Mouse (Mus musculus): ENCODE measurements around the gene Specc1l. TPM values are rescaled to one million over a fixed set of nuclear protein-coding genes. Genes with fewer than 3 reads are reported as not detected.
A peak's percentile ranks its signal among the peaks of the same experiment; 100 is the strongest.

The Specc1l gene
- polyA plus RNA-seq, 1 experiment from 2014 or later: 40.3 TPM

DNA sequence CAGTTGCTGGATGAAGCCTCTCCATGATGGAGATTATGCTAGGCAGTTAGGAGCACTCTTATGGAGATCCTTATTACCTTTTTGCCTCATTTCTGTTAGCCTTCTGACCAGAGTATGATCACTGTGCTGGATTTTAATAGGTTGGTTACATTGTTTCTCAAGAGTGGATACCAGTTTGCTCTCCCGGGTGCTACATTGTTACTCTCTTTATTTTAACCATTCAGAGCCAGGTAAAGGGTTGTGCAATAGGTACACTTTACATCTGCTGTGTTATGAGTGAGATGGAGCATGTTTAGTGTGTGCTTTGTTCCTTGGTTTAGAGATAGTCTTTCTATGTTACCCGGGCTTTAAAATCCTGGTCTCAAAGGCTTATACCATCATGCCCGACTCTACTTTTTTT, 24.3 kb downstream of the Specc1l start:
- Histone ChIP-seq H3K27me3 (replicated peaks; ENCODE audit: insufficient read depth, low read length) (no peaks in the 10 kb centered on the region), H3K4me1 (ENCODE audit: insufficient read depth, low read depth, low read length) (no peaks in the 10 kb centered on the region), H3K9ac (replicated peaks; ENCODE audit: low read depth) (no peak overlapping the region), H3K27ac (ENCODE audit: low read length) (no peak overlapping the region), H3K36me3 (ENCODE audit: insufficient read depth, low read length) (peaks cover 1% of the 10 kb centered on the region; the same call in 1 of the 2 replicates), H3K4me3 (ENCODE audit: low read depth, low read length) (no peak overlapping the region), H3K9me3 (ENCODE audit: low read length) (no peaks in the 10 kb centered on the region), H3K4me2 (replicated peaks; ENCODE audit: low read depth, low read length) (no peak overlapping the region)
- WGBS: 69% methylated on average over 3 of the region's 3 CpGs
- DNase-seq (ENCODE audit: low spot score) (no peak), ATAC-seq (no peak)
- no peak for TF ChIP-seq CTCF (IDR thresholded peaks at IDR 0.05)
- no peak for TF ChIP-seq EP300 (IDR thresholded peaks at IDR 0.05)

DNA sequence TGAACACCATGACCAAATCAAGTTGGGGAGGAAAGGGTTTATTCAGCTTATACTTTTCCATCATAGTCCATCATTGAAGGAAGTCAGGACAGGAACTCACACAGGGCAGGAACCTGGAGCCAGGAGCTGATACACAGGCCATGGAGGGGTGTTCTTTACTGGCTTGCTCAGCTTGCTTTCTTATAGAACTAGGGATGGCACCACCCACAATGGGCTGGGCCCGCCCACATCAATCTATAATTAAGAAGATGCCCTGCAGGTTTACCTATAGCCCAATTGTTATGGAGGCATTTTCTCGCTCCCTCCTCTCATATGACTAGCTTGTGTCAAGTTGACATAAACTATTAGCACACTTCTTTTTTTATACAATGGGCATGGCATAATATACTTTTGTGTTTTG, 25.3 kb downstream of the Specc1l start:
- TF ChIP-seq EP300 (IDR thresholded peaks at IDR 0.05) (no peak), CTCF (IDR thresholded peaks at IDR 0.05) (no peak)
- Histone ChIP-seq H3K4me3 (ENCODE audit: low read depth, low read length) (no peak overlapping the region), H3K27ac (ENCODE audit: low read length) (no peak overlapping the region), H3K9me3 (ENCODE audit: low read length) (no peaks in the 10 kb centered on the region), H3K9ac (replicated peaks; ENCODE audit: low read depth) (no peak overlapping the region), H3K27me3 (replicated peaks; ENCODE audit: insufficient read depth, low read length) (no peaks in the 10 kb centered on the region), H3K4me1 (ENCODE audit: insufficient read depth, low read depth, low read length) (no peaks in the 10 kb centered on the region), H3K36me3 (ENCODE audit: insufficient read depth, low read length) (peaks cover 6% of the 10 kb centered on the region; the same call in 1 of the 2 replicates), H3K4me2 (replicated peaks; ENCODE audit: low read depth, low read length) (no peak overlapping the region)
- no peak for DNase-seq (ENCODE audit: low spot score)
- 91% methylated on average over 2 of the region's 2 CpGs for WGBS
- ATAC-seq: no peak

DNA sequence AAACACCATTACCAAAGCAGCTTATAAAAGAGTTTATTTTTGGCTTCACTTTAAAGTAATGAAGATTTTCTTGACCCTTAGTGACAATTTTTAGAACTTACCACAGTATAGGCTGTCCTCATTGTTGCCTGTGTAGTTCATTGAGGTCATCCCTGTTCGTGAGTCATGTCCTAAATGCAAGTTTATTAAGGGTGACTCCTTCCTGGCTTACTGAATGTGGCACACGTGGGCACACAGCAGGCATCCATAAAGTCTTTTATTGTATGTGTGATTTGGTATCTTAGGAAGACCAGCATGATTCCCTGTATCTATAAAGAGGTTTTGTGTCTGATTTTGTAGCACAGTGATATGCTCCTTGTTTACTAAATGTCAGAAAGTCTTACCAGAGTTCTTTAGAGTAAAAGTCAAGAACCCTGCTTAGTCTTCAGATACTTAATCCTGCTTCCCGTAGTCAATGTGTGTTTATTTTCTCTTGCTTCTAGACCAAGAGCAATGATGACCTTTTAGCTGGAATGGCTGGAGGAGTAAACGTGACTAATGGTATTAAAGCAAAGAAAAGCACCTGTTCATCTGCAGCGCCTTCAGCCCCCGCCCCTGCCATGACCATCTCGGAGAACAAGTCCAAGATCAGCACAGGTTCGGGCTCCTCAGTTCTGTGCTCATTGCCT, 28.8 kb downstream of the Specc1l start:
- H3K4me2 ChIP-seq (replicated peaks; ENCODE audit: low read depth, low read length): no peak overlapping the region
- no peaks in the 10 kb centered on the region for H3K27me3 ChIP-seq (replicated peaks; ENCODE audit: insufficient read depth, low read length)
- H3K36me3 ChIP-seq (ENCODE audit: insufficient read depth, low read length): peaks cover 19% of the 10 kb centered on the region
- H3K9ac ChIP-seq (replicated peaks; ENCODE audit: low read depth): no peak overlapping the region
- ATAC-seq (no peak), DNase-seq (ENCODE audit: low spot score) (no peak)
- no peaks in the 10 kb centered on the region for H3K4me1 ChIP-seq (ENCODE audit: insufficient read depth, low read depth, low read length)
- H3K9me3 ChIP-seq (ENCODE audit: low read length): no peaks in the 10 kb centered on the region
- 71% methylated on average over 8 of the region's 8 CpGs for WGBS
- no peak for TF ChIP-seq EP300 (IDR thresholded peaks at IDR 0.05)
- TF ChIP-seq CTCF (IDR thresholded peaks at IDR 0.05): no peak
- H3K27ac ChIP-seq (ENCODE audit: low read length): no peak overlapping the region
- no peak overlapping the region for H3K4me3 ChIP-seq (ENCODE audit: low read depth, low read length)

DNA sequence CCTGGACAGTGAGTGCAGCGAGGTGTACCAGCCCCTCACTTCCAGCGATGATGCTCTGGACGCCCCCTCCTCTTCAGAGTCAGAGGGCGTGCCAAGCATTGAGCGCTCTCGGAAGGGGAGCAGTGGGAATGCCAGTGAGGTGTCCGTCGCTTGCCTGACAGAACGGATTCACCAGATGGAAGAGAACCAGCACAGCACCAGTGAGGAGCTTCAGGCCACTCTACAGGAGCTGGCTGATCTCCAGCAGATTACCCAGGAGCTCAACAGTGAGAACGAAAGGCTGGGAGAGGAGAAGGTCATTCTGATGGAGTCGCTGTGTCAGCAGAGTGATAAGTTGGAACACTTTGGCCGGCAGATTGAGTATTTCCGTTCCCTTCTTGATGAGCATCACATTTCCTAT, 33.9 kb downstream of the Specc1l start:
- no peak overlapping the region for H3K4me3 ChIP-seq (ENCODE audit: low read depth, low read length)
- TF ChIP-seq CTCF (IDR thresholded peaks at IDR 0.05): no peak
- no peaks in the 10 kb centered on the region for H3K27me3 ChIP-seq (replicated peaks; ENCODE audit: insufficient read depth, low read length)
- H3K36me3 ChIP-seq (ENCODE audit: insufficient read depth, low read length): peaks cover 40% of the 10 kb centered on the region
- no peak for DNase-seq (ENCODE audit: low spot score)
- H3K4me2 ChIP-seq (replicated peaks; ENCODE audit: low read depth, low read length): no peak overlapping the region
- H3K27ac ChIP-seq (ENCODE audit: low read length): no peak overlapping the region
- no peak overlapping the region for H3K9ac ChIP-seq (replicated peaks; ENCODE audit: low read depth)
- ATAC-seq: no peak
- H3K4me1 ChIP-seq (ENCODE audit: insufficient read depth, low read depth, low read length): no peaks in the 10 kb centered on the region
- 85% methylated on average over 13 of the region's 13 CpGs for WGBS
- no peaks in the 10 kb centered on the region for H3K9me3 ChIP-seq (ENCODE audit: low read length)

DNA sequence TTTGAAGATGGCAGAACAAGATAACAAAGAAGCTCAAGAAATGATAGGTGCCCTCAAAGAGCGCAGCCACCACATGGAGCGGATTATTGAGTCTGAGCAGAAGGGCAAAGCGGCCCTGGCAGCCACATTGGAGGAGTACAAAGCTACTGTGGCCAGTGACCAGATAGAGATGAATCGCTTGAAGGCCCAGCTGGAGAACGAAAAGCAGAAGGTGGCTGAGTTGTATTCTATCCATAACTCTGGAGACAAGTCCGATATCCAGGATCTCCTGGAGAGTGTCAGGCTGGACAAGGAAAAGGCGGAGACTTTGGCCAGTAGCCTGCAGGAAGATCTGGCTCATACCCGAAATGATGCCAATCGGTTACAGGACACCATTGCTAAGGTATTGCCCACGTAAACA, 34.5 kb downstream of the Specc1l start:
- 88% methylated on average over 10 of the region's 10 CpGs for WGBS
- TF ChIP-seq CTCF (IDR thresholded peaks at IDR 0.05): no peak
- TF ChIP-seq EP300 (IDR thresholded peaks at IDR 0.05): no peak

DNA sequence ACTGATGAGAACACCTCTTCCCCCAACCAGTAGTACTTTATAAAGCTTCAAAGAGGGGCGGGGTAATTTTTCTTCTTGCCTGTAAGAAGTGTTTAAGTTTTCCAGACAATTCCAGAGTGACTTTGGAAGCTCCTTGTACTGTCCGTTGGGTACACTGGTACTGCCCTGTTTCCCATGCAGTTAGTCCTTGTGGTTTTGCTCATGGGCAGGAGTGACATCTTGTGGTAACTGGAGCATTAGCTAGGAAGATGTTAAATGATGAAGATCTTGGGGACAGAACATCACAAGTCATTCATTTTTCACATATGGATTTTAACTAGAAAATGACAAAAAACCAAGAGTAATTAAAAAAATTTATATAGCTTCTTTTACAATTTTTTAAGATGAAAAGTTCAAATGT, 39.1 kb downstream of the Specc1l start:
- no peak overlapping the region for H3K4me3 ChIP-seq (ENCODE audit: low read depth, low read length)
- no peak overlapping the region for H3K4me2 ChIP-seq (replicated peaks; ENCODE audit: low read depth, low read length)
- no peaks in the 10 kb centered on the region for H3K4me1 ChIP-seq (ENCODE audit: insufficient read depth, low read depth, low read length)
- H3K27me3 ChIP-seq (replicated peaks; ENCODE audit: insufficient read depth, low read length): no peaks in the 10 kb centered on the region
- no peak overlapping the region for H3K27ac ChIP-seq (ENCODE audit: low read length)
- H3K36me3 ChIP-seq (ENCODE audit: insufficient read depth, low read length): peaks cover 22% of the 10 kb centered on the region; the same call in 1 of the 2 replicates
- ATAC-seq (no peak), DNase-seq (ENCODE audit: low spot score) (peak; percentile 62)
- H3K9me3 ChIP-seq (ENCODE audit: low read length): no peaks in the 10 kb centered on the region
- peak; percentile 69 for TF ChIP-seq CTCF (IDR thresholded peaks at IDR 0.05)
- no peak for TF ChIP-seq EP300 (IDR thresholded peaks at IDR 0.05)
- H3K9ac ChIP-seq (replicated peaks; ENCODE audit: low read depth): no peak overlapping the region
- 51% methylated on average over 2 of the region's 2 CpGs for WGBS

More for the DNA sequence above, 34.5 kb downstream of the Specc1l start:
- no peak for ATAC-seq
- H3K27me3 ChIP-seq (replicated peaks; ENCODE audit: insufficient read depth, low read length): no peaks in the 10 kb centered on the region
- no peaks in the 10 kb centered on the region for H3K4me1 ChIP-seq (ENCODE audit: insufficient read depth, low read depth, low read length)
- no peak overlapping the region for H3K27ac ChIP-seq (ENCODE audit: low read length)
- DNase-seq (ENCODE audit: low spot score): no peak
- no peak overlapping the region for H3K9ac ChIP-seq (replicated peaks; ENCODE audit: low read depth)
- H3K4me3 ChIP-seq (ENCODE audit: low read depth, low read length): no peak overlapping the region
- H3K4me2 ChIP-seq (replicated peaks; ENCODE audit: low read depth, low read length): no peak overlapping the region
- H3K9me3 ChIP-seq (ENCODE audit: low read length): no peaks in the 10 kb centered on the region
- H3K36me3 ChIP-seq (ENCODE audit: insufficient read depth, low read length): peaks cover 37% of the 10 kb centered on the region

Measured in lung, postnatal 0 days (tissue).